Mouse (Mus musculus): ENCODE data around the gene Srrm3.

Gene Srrm3

GRCm38 (mm10) chr5:135873753-135874152 is 67.1 kb downstream of the Srrm3 start:
- no peak for DNase-seq

- peak; percentile 71 for DNase-seq
Measured at GRCm38 (mm10) chr5:135877180-135877579, 70.5 kb downstream of the Srrm3 start.

- peak; percentile 51 for DNase-seq
Measured at GRCm38 (mm10) chr5:135877831-135878231, 71.1 kb downstream of the Srrm3 start.

- peak; percentile 30 for DNase-seq
Measured at GRCm38 (mm10) chr5:135879449-135880158, 72.9 kb downstream of the Srrm3 start.

- DNase-seq: no peak
Measured at GRCm38 (mm10) chr5:135884641-135885040, 78.0 kb downstream of the Srrm3 start.

- no peak for DNase-seq
Measured at GRCm38 (mm10) chr5:135887675-135888102, 81.0 kb downstream of the Srrm3 start, which contains the start of gene Hspb1. Gene Hspb1 (plus strand): TSS chr5:135887919.

- DNase-seq: no peak
Measured at GRCm38 (mm10) chr5:135888405-135889215, 81.9 kb downstream of the Srrm3 start.

- DNase-seq: no peak
Measured at GRCm38 (mm10) chr5:135890323-135890722, 83.6 kb downstream of the Srrm3 start.

GRCm38 (mm10) chr5:135890920-135891319 is 84.2 kb downstream of the Srrm3 start:
- no peak for DNase-seq

GRCm38 (mm10) chr5:135892589-135893351 is 86.1 kb downstream of the Srrm3 start:
- DNase-seq: no peak

GRCm38 (mm10) chr5:135894958-135895357 is 88.3 kb downstream of the Srrm3 start:
- DNase-seq: no peak

- peak; percentile 64 for DNase-seq
Measured at GRCm38 (mm10) chr5:135898028-135898427, 91.3 kb downstream of the Srrm3 start.

GRCm38 (mm10) chr5:135898995-135899394 is 92.3 kb downstream of the Srrm3 start:
- DNase-seq: no peak

- DNase-seq: no peak
Measured at GRCm38 (mm10) chr5:135899833-135900232, 93.1 kb downstream of the Srrm3 start.

GRCm38 (mm10) chr5:135900701-135901100 is 94.0 kb downstream of the Srrm3 start:
- DNase-seq: no peak

GRCm38 (mm10) chr5:135901354-135902095 is 94.8 kb downstream of the Srrm3 start:
- DNase-seq: no peak

GRCm38 (mm10) chr5:135903058-135903457 is 96.4 kb downstream of the Srrm3 start:
- no peak for DNase-seq

GRCm38 (mm10) chr5:135903551-135904151 is 97.0 kb downstream of the Srrm3 start:
- DNase-seq: peak; percentile 90

- no peak for DNase-seq
Measured at GRCm38 (mm10) chr5:135904259-135904658, 97.6 kb downstream of the Srrm3 start.

GRCm38 (mm10) chr5:135905320-135906225 is 98.9 kb downstream of the Srrm3 start:
- no peak for DNase-seq

GRCm38 (mm10) chr5:135906846-135907245 is 100.2 kb downstream of the Srrm3 start:
- no peak for DNase-seq

Measured in right cerebral cortex, postnatal 14 days (tissue).